Mouse (Mus musculus) embryonic facial prominence, embryonic 14.5 days (tissue): ENCODE measurements around the gene Plod3. TPM values are rescaled to one million over a fixed set of nuclear protein-coding genes. Genes with fewer than 3 reads are reported as not detected.

ENCODE experiments used
- ATAC-seq: fragments of 200-750 bp; cut with Nextera tagmentation; 2 replicates; pipeline ENCODE4 v1.8.0; 2017; ENCODE audit warnings: low read depth, moderate number of reproducible peaks, moderate TSS enrichment
- DNase-seq: peaks from one replicate; pipeline ENCODE4 v3.0.0-alpha.2; 2015; ENCODE audit warnings: low spot score
- H3K27ac ChIP-seq: fragments of 300-500 bp; sonication (generic); replicated peaks from 2 replicates; pipeline ENCODE4 v1.5.1; 2014; ENCODE audit warnings: low read depth, mild to moderate bottlenecking, low read length, moderate library complexity
- H3K27me3 ChIP-seq: fragments of 300-500 bp; sonication (generic); replicated peaks from 2 replicates; pipeline ENCODE4 v1.6.1; 2014; ENCODE audit warnings: low read length; ENCODE audit not compliant: control insufficient read depth, insufficient read depth
- H3K36me3 ChIP-seq: fragments of 300-500 bp; sonication (generic); 2 replicates; pipeline ENCODE4 v1.6.1; 2014; ENCODE audit warnings: low read length, mixed read lengths; ENCODE audit not compliant: control insufficient read depth, insufficient read depth
- H3K4me1 ChIP-seq: fragments of 300-500 bp; sonication (generic); 2 replicates; pipeline ENCODE4 v1.6.1; 2014; ENCODE audit warnings: antibody characterized with exemption, low read length; ENCODE audit not compliant: control insufficient read depth, insufficient read depth
- H3K4me2 ChIP-seq: fragments of 300-500 bp; sonication (generic); 2 replicates; pipeline ENCODE4 v1.6.1; 2014; ENCODE audit warnings: low read depth, mild to moderate bottlenecking, low read length, moderate library complexity, mixed read lengths
- H3K4me3 ChIP-seq: fragments of 300-500 bp; sonication (generic); 2 replicates; pipeline ENCODE4 v1.5.1; 2014; ENCODE audit warnings: low read depth, mild to moderate bottlenecking, low read length
- H3K9ac ChIP-seq: fragments of 300-500 bp; sonication (generic); 2 replicates; pipeline ENCODE4 v1.6.1; 2014; ENCODE audit warnings: low read depth, mild to moderate bottlenecking, low read length, moderate library complexity, mixed read lengths
- H3K9me3 ChIP-seq: fragments of 300-500 bp; sonication (generic); 2 replicates; pipeline ENCODE4 v1.6.1; 2016; ENCODE audit warnings: low read length; ENCODE audit not compliant: control insufficient read depth
- WGBS: fragments of 180-500 bp; shearing (Covaris S2); extraction: QIAGEN DNeasy Blood & Tissue Kit; methylation state at CpG from one replicate; pipeline ENCODE4 v1.1.7; 2014; 5-methylcytosine and 5-hydroxymethylcytosine counted together
- polyA plus RNA-seq: library from polyadenylated mRNA; unstranded; fragments of >200 nt; fragmentation: Nextera tagmentation; extraction: Ambion mirVana; gene quantifications from 2 replicates; pipeline ENCODE4 v1.2.1, GENCODE M21; 2014

Plod3 gene
- polyA plus RNA-seq, 1 experiment from 2014 or later = 51.1 TPM

DNA sequence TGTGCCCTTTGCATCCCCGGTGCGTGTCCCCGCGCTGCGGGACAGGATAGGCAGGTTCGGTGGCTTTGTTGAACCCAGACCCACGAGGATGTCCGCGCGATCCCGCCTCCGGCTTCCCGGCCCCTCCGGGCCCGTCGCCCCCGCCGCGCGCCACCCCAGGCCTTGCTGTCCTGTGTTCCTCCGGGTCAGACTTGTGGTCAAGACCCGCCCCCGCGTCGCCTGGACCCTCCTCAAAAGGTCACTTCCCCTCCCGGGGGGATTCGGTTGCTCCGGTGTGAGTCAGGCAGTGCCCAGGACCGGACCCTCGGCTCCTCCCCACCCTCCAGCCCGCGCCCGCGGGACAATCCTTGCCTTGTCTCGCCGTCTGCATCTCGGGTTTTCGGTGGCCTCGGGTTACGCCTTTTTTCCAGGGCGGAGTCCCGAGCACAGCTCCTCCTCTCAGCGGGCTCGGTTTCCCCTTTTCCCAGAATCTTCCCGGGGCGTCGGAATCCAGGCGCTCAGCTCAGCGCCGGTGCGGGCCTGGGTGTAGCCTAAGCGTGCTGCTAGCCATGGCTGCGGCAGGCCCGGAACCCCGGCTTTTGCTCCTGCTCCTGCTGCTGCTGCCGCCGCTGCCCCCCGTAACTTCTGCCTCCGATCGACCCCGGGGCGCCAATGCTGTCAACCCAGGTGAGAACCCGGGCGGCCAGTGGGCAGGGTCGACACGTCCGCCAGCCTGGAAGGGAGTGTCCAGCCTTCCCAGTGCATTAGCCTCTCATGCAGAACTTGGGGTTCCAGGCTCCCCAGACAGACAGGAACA lies 517 bp downstream of the Plod3 start:
- 1% methylated on average over 47 of the region's 67 CpGs for WGBS
- Histone ChIP-seq H3K4me1 (peaks cover 13% of the 10 kb centered on the region), H3K4me3 (peak overlapping the region; percentile 72), H3K27ac (peak overlapping the region; percentile 98), H3K36me3 (peaks cover 52% of the 10 kb centered on the region), H3K9ac (peak overlapping the region; percentile 88), H3K9me3 (no peaks in the 10 kb centered on the region), H3K27me3 (no peaks in the 10 kb centered on the region), H3K4me2 (peak overlapping the region; percentile 84)
- DNase-seq (peak; percentile 90), ATAC-seq (peak; percentile 76)

DNA sequence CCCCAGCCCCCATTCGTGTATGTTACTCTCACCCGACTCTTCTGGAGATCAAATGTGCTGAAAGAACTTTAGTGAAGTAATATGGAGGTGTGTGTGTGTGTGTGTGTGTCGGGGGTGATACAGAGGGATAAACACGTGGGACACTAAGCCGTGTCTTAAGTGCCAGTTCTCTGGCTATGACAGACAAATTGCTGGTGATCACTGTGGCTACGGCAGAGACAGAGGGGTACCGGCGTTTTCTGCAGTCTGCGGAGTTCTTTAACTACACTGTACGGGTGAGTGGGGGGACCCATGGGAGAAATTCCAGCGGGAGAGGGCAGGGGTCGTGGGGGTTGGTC lies 1.1 kb downstream of the Plod3 start, which contains the start of gene Znhit1:
Gene Znhit1 (minus strand): TSS at position 88 of the 338 bp plus-strand sequence.
- ATAC-seq = no peak
- Histone ChIP-seq H3K4me3 (peak within 1 kb of the TSS; percentile 72), H3K9ac (peak within 1 kb of the TSS; percentile 88), H3K4me1 (peaks cover 13% of the 10 kb centered on the region), H3K9me3 (no peaks in the 10 kb centered on the region), H3K27ac (peak within 1 kb of the TSS; percentile 98), H3K4me2 (peak within 1 kb of the TSS; percentile 84), H3K27me3 (no peaks in the 10 kb centered on the region), H3K36me3 (peaks cover 57% of the 10 kb centered on the region)
- WGBS = 2% methylated on average over 11 of the region's 12 CpGs
- peak; percentile 33 for DNase-seq

DNA sequence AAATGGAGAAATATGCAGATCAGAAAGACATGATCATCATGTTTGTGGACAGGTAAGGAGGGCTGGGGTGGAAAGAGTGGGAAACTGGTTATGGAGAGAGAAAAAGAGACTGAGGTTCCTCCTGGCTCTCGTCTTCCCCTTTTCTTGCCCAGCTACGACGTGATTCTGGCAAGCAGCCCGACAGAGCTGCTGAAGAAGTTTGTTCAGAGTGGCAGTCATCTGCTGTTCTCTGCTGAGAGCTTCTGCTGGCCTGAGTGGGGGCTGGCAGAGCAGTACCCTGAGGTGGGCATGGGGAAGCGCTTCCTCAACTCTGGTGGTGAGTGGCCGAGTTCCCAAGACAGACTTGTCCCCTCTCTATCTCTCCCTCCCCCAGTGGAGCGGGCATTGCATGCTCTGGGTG lies 1.6 kb downstream of the Plod3 start:
- Histone ChIP-seq H3K27me3 (no peaks in the 10 kb centered on the region), H3K9ac (peak overlapping the region; percentile 88), H3K9me3 (no peaks in the 10 kb centered on the region), H3K27ac (no peak overlapping the region), H3K4me1 (peaks cover 13% of the 10 kb centered on the region), H3K4me3 (peak overlapping the region; percentile 72), H3K36me3 (peaks cover 60% of the 10 kb centered on the region), H3K4me2 (peak overlapping the region; percentile 84)
- ATAC-seq (no peak), DNase-seq (no peak)
- 47% methylated on average over 4 of the region's 7 CpGs for WGBS

DNA sequence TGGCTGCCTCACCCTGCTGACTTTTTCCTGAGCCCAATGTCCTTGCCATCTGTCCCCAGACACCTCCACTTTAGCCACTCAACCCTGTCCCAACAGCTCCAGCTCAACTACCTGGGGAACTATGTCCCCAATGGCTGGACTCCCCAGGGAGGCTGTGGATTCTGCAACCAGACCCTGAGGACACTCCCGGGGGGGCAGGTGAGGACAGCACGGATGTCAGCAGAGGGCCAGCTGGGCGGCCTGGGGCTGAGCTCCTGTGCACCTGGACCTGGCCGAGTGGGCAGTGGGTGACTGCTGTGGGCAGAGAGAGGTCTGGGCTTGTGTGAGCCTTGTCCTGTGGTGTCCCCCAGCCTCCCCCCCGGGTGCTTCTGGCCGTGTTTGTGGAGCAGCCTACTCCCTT lies 3.0 kb downstream of the Plod3 start:
- no peak overlapping the region for H3K4me3 ChIP-seq
- H3K27ac ChIP-seq = no peak overlapping the region
- 85% methylated on average over 5 of the region's 6 CpGs for WGBS
- H3K36me3 ChIP-seq = peaks cover 60% of the 10 kb centered on the region
- no peak for ATAC-seq
- H3K4me1 ChIP-seq = peaks cover 13% of the 10 kb centered on the region
- H3K9ac ChIP-seq = no peak overlapping the region
- DNase-seq = no peak
- H3K9me3 ChIP-seq = no peaks in the 10 kb centered on the region
- no peaks in the 10 kb centered on the region for H3K27me3 ChIP-seq
- no peak overlapping the region for H3K4me2 ChIP-seq

DNA sequence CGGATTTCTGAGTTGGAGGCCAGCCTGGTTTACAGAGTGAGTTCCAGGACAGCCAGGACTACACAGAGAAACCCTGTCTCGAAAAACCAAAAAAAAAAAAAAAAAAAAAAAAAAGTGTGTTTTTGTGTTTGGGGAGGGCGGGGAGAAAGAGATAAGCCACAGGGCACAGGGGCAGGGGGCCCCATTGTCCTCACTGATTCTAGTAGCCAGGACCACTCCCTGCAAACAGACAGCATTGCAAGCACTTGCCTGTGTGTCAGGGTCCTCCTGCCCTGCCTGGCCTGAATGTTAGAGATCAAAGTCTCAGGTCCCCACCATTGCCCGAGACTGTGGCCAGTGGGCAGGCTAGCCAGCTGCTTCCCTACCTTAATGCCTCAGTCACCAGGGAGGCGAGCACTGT lies 12.6 kb downstream of the Plod3 start:
- ATAC-seq (no peak), DNase-seq (no peak)
- H3K4me2 ChIP-seq = no peak overlapping the region
- H3K4me1 ChIP-seq = no peaks in the 10 kb centered on the region
- 83% methylated on average over 4 of the region's 5 CpGs for WGBS
- no peak overlapping the region for H3K27ac ChIP-seq
- peaks cover 19% of the 10 kb centered on the region for H3K36me3 ChIP-seq
- no peak overlapping the region for H3K4me3 ChIP-seq
- H3K9ac ChIP-seq = no peak overlapping the region
- H3K27me3 ChIP-seq = no peaks in the 10 kb centered on the region
- no peaks in the 10 kb centered on the region for H3K9me3 ChIP-seq

DNA sequence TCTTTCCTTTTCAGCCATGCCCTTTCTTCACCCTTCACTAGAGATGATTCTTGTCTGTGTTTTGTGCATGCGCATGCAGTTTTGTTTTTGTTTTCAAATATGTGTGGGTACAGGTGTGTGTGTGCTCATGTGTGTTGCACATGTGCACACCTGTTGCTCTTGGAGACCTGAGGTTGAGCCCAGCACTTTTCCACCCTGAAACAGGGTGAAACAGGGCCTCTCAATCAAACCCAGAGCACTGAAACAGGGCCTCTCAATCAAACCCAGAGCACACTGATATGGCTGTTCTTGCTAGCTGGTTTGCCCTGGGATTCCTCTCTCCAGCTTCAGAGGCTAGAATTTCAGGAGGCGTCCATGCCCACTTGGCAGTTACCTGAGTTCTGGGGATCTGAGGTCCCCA lies 13.8 kb downstream of the Plod3 start:
- H3K4me1 ChIP-seq = no peaks in the 10 kb centered on the region
- WGBS = 70% methylated on average over 2 of the region's 2 CpGs
- no peaks in the 10 kb centered on the region for H3K27me3 ChIP-seq
- H3K27ac ChIP-seq = no peak overlapping the region
- no peak overlapping the region for H3K9ac ChIP-seq
- no peaks in the 10 kb centered on the region for H3K9me3 ChIP-seq
- H3K4me3 ChIP-seq = no peak overlapping the region
- ATAC-seq (no peak), DNase-seq (no peak)
- H3K4me2 ChIP-seq = 0 out of 2 replicates have a peak overlapping the region, but pooled peaks have one; percentile 5
- H3K36me3 ChIP-seq = peaks cover 8% of the 10 kb centered on the region; the same call in 1 of the 2 replicates

DNA sequence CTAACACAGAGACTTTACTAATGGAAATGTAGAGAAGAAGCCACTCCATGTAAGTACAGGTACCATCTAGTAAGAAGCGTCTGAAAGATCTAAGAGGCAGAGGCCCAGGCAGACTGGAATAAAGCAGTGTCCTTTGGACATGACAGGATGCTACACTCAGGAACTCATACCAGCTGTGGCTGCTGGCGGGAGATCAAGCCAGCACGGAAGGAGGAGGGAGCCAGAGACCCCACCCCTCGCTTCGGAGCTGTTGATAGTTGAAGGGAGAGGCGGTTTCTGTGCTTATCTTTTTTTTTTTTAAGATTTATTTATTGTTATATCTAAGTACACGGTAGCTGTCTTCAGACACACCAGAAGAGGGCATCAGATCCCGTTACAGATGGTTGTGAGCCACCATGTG lies 20.5 kb downstream of the Plod3 start:
- WGBS = 55% methylated on average over 8 of the region's 8 CpGs
- Histone ChIP-seq H3K36me3 (no peaks in the 10 kb centered on the region), H3K27me3 (no peaks in the 10 kb centered on the region), H3K4me1 (no peaks in the 10 kb centered on the region), H3K9ac (no peak overlapping the region), H3K27ac (no peak overlapping the region), H3K9me3 (no peaks in the 10 kb centered on the region), H3K4me2 (no peak overlapping the region), H3K4me3 (no peak overlapping the region)
- ATAC-seq (no peak), DNase-seq (no peak)

DNA sequence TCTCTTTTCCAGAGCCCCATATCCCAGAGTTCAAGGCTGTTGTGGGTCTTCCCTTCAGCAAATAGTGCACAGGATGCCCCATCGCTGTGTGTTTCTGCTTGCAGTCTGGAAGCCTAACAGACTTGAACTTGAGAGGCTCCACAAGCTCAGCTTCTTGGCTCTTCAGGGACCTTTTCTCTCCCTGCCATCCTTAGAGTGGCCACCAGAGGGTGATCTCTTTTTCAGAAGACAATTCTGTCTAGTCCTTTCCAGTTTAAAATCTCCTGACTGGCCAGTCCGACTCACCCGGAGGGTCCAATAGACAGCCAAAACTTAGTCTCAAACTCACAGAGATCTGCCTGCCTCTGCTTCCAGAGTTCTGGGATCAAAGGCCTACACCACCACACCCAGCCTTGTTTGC lies 23.2 kb downstream of the Plod3 start:
- Histone ChIP-seq H3K4me3 (no peak overlapping the region), H3K36me3 (no peaks in the 10 kb centered on the region), H3K9ac (no peak overlapping the region), H3K9me3 (no peaks in the 10 kb centered on the region), H3K4me2 (no peak overlapping the region), H3K27ac (no peak overlapping the region), H3K4me1 (no peaks in the 10 kb centered on the region), H3K27me3 (no peaks in the 10 kb centered on the region)
- 36% methylated on average over 3 of the region's 3 CpGs for WGBS
- DNase-seq (no peak), ATAC-seq (no peak)

DNA sequence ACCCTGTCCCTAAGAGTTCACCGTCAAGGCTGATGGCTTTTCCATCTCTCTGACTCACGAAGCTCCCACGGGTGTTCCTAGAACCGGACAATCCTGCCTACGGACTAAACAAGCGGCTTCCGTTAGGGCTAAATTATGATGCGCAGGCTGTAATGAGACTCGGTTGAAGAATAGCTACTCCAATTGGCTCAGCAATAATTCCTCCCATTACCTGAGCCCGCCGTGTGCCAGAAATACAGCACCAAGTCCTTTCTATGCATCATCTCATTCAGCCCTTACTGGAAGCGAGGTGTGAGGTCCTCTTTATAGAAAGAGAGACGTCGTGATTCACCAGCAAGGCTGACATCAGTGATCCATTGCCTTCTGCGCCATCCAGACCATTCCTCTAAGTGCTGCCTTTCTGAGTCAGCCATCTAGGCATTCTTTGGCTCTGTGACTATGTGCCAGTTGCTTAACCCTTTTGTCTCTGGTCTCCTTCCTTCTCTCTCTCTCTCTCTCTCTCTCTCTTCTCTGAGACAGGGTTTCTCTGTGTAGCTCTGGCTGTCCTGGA lies 25.7 kb downstream of the Plod3 start:
- Histone ChIP-seq H3K9me3 (no peaks in the 10 kb centered on the region), H3K9ac (no peak overlapping the region), H3K4me1 (no peaks in the 10 kb centered on the region), H3K4me3 (no peak overlapping the region), H3K36me3 (no peaks in the 10 kb centered on the region), H3K27me3 (no peaks in the 10 kb centered on the region), H3K4me2 (no peak overlapping the region), H3K27ac (no peak overlapping the region)
- 75% methylated on average over 15 of the region's 15 CpGs for WGBS
- DNase-seq = no peak
- no peak for ATAC-seq
